Mouse (Mus musculus) limb, embryonic 10.5 days (tissue): ENCODE measurements around the gene Dap. TPM values are rescaled to one million over a fixed set of nuclear protein-coding genes. Genes with fewer than 3 reads are reported as not detected.

ENCODE experiments used
- DNase-seq: peaks from one replicate; pipeline ENCODE4 v3.0.0-alpha.2; 2017; ENCODE audit warnings: low spot score
- H3K27ac ChIP-seq: fragments of 300-500 bp; sonication (generic); 2 replicates; pipeline ENCODE4 v1.5.1; 2016; ENCODE audit warnings: mild to moderate bottlenecking
- H3K27me3 ChIP-seq: fragments of 300-500 bp; sonication (generic); 2 replicates; pipeline ENCODE4 v1.6.1; 2016; ENCODE audit warnings: low read depth, mild to moderate bottlenecking; ENCODE audit not compliant: poor library complexity, severe bottlenecking
- H3K36me3 ChIP-seq: fragments of 300-500 bp; sonication (generic); 2 replicates; pipeline ENCODE4 v1.6.1; 2016; ENCODE audit warnings: mild to moderate bottlenecking, moderate library complexity
- H3K4me1 ChIP-seq: fragments of 300-500 bp; sonication (generic); 2 replicates; pipeline ENCODE4 v1.6.1; 2016
- H3K4me3 ChIP-seq: fragments of 300-500 bp; sonication (generic); 2 replicates; pipeline ENCODE4 v1.5.1; 2016; ENCODE audit warnings: mild to moderate bottlenecking, moderate library complexity
- H3K9me3 ChIP-seq: fragments of 300-500 bp; sonication (generic); replicated peaks from 2 replicates; pipeline ENCODE4 v1.6.1; 2016; ENCODE audit warnings: mild to moderate bottlenecking
- WGBS: fragments of 180-500 bp; shearing (Covaris S2); methylation state at CpG from one replicate; pipeline ENCODE4 v1.1.7; 2016; 5-methylcytosine and 5-hydroxymethylcytosine counted together
- polyA plus RNA-seq: library from polyadenylated mRNA; unstranded; fragments of >200 nt; fragmentation: Nextera tagmentation; extraction: Ambion mirVana; gene quantifications from 2 replicates; pipeline ENCODE4 v1.2.1, GENCODE M21; 2016

Dap gene
- polyA plus RNA-seq, 1 experiment from 2014 or later, result 42.8 TPM

- Histone ChIP-seq H3K36me3 (no peaks in the 10 kb centered on the region), H3K4me1 (peaks cover 13% of the 10 kb centered on the region), H3K9me3 (no peaks in the 10 kb centered on the region), H3K27ac (no peak overlapping the region), H3K27me3 (no peaks in the 10 kb centered on the region), H3K4me3 (no peak overlapping the region)
- no peak for DNase-seq
- WGBS, result 81% methylated on average over 6 of the region's 6 CpGs
These were observed 55.5 kb downstream of the Dap start for GRCm38 (mm10) chr15:31279577-31280004.

GRCm38 (mm10) chr15:31280059-31280458 lies 55.9 kb downstream of the Dap start:
- H3K4me1 ChIP-seq, result peaks cover 13% of the 10 kb centered on the region
- DNase-seq, result no peak
- H3K36me3 ChIP-seq, result no peaks in the 10 kb centered on the region
- no peak overlapping the region for H3K4me3 ChIP-seq
- WGBS, result 87% methylated on average over 5 of the region's 5 CpGs
- H3K27me3 ChIP-seq, result no peaks in the 10 kb centered on the region
- H3K27ac ChIP-seq, result no peak overlapping the region
- H3K9me3 ChIP-seq, result no peaks in the 10 kb centered on the region

GRCm38 (mm10) chr15:31280683-31281082 lies 56.6 kb downstream of the Dap start:
- no peaks in the 10 kb centered on the region for H3K27me3 ChIP-seq
- no peak overlapping the region for H3K4me3 ChIP-seq
- 84% methylated on average over 2 of the region's 2 CpGs for WGBS
- H3K4me1 ChIP-seq, result peaks cover 13% of the 10 kb centered on the region
- H3K9me3 ChIP-seq, result no peaks in the 10 kb centered on the region
- H3K36me3 ChIP-seq, result no peaks in the 10 kb centered on the region
- no peak for DNase-seq
- H3K27ac ChIP-seq, result no peak overlapping the region

- H3K36me3 ChIP-seq, result no peaks in the 10 kb centered on the region
- H3K4me3 ChIP-seq, result no peak overlapping the region
- no peaks in the 10 kb centered on the region for H3K27me3 ChIP-seq
- peaks cover 13% of the 10 kb centered on the region for H3K4me1 ChIP-seq
- DNase-seq, result no peak
- no peak overlapping the region for H3K27ac ChIP-seq
- no peaks in the 10 kb centered on the region for H3K9me3 ChIP-seq
- 78% methylated on average over 13 of the region's 13 CpGs for WGBS
These were observed 57.7 kb downstream of the Dap start for GRCm38 (mm10) chr15:31281830-31282229.

GRCm38 (mm10) chr15:31282353-31282752 lies 58.2 kb downstream of the Dap start:
- Histone ChIP-seq H3K27ac (no peak overlapping the region), H3K9me3 (no peaks in the 10 kb centered on the region), H3K27me3 (no peaks in the 10 kb centered on the region), H3K4me1 (peaks cover 13% of the 10 kb centered on the region), H3K36me3 (no peaks in the 10 kb centered on the region), H3K4me3 (no peak overlapping the region)
- 83% methylated on average over 3 of the region's 3 CpGs for WGBS
- no peak for DNase-seq

- Histone ChIP-seq H3K4me1 (peaks cover 10% of the 10 kb centered on the region), H3K4me3 (no peak overlapping the region), H3K27ac (no peak overlapping the region), H3K27me3 (no peaks in the 10 kb centered on the region), H3K9me3 (no peaks in the 10 kb centered on the region), H3K36me3 (no peaks in the 10 kb centered on the region)
- WGBS, result 69% methylated on average over 5 of the region's 5 CpGs
- DNase-seq, result no peak
These were observed 60.0 kb downstream of the Dap start for GRCm38 (mm10) chr15:31284142-31284541.

- Histone ChIP-seq H3K27ac (no peak overlapping the region), H3K36me3 (no peaks in the 10 kb centered on the region), H3K9me3 (no peaks in the 10 kb centered on the region), H3K27me3 (no peaks in the 10 kb centered on the region), H3K4me3 (no peak overlapping the region), H3K4me1 (peaks cover under 1% of the 10 kb centered on the region; the same call in 1 of the 2 replicates)
- WGBS, result 77% methylated on average over 17 of the region's 17 CpGs
- no peak for DNase-seq
These were observed 61.0 kb downstream of the Dap start for GRCm38 (mm10) chr15:31284922-31285631.

GRCm38 (mm10) chr15:31285695-31286094 lies 61.6 kb downstream of the Dap start:
- Histone ChIP-seq H3K27ac (no peak overlapping the region), H3K27me3 (no peaks in the 10 kb centered on the region), H3K4me3 (no peak overlapping the region), H3K9me3 (no peaks in the 10 kb centered on the region), H3K36me3 (no peaks in the 10 kb centered on the region), H3K4me1 (no peaks in the 10 kb centered on the region)
- DNase-seq, result no peak
- WGBS, result 84% methylated on average over 3 of the region's 3 CpGs

GRCm38 (mm10) chr15:31292627-31293026 lies 68.5 kb downstream of the Dap start:
- Histone ChIP-seq H3K27ac (peak overlapping the region; percentile 10; the same call in 1 of the 2 replicates), H3K4me3 (no peak overlapping the region), H3K9me3 (no peaks in the 10 kb centered on the region), H3K4me1 (peaks cover 29% of the 10 kb centered on the region), H3K27me3 (peaks cover 35% of the 10 kb centered on the region), H3K36me3 (no peaks in the 10 kb centered on the region)
- no peak for DNase-seq
- WGBS, result 20% methylated on average over 3 of the region's 3 CpGs

GRCm38 (mm10) chr15:31294311-31294710 lies 70.2 kb downstream of the Dap start:
- no peak overlapping the region for H3K27ac ChIP-seq
- WGBS, result 13% methylated on average over 2 of the region's 2 CpGs
- DNase-seq, result no peak
- no peaks in the 10 kb centered on the region for H3K9me3 ChIP-seq
- no peaks in the 10 kb centered on the region for H3K36me3 ChIP-seq
- H3K4me1 ChIP-seq, result peaks cover 32% of the 10 kb centered on the region
- H3K4me3 ChIP-seq, result no peak overlapping the region
- peaks cover 51% of the 10 kb centered on the region for H3K27me3 ChIP-seq

GRCm38 (mm10) chr15:31296882-31297776 lies 73.0 kb downstream of the Dap start:
- Histone ChIP-seq H3K36me3 (no peaks in the 10 kb centered on the region), H3K4me3 (peak overlapping the region; percentile 39), H3K9me3 (no peaks in the 10 kb centered on the region), H3K27me3 (peaks cover 56% of the 10 kb centered on the region), H3K4me1 (peaks cover 43% of the 10 kb centered on the region), H3K27ac (no peak overlapping the region)
- peak; percentile 49 for DNase-seq
- WGBS, result 7% methylated on average over 40 of the region's 40 CpGs

GRCm38 (mm10) chr15:31297777-31298137 lies 73.6 kb downstream of the Dap start:
- Histone ChIP-seq H3K4me1 (peaks cover 38% of the 10 kb centered on the region), H3K4me3 (peak overlapping the region; percentile 39), H3K36me3 (no peaks in the 10 kb centered on the region), H3K9me3 (no peaks in the 10 kb centered on the region), H3K27me3 (peaks cover 56% of the 10 kb centered on the region), H3K27ac (no peak overlapping the region)
- DNase-seq, result no peak
- 24% methylated on average over 13 of the region's 13 CpGs for WGBS

GRCm38 (mm10) chr15:31299258-31299917 lies 75.3 kb downstream of the Dap start:
- Histone ChIP-seq H3K36me3 (no peaks in the 10 kb centered on the region), H3K27ac (no peak overlapping the region), H3K9me3 (no peaks in the 10 kb centered on the region), H3K4me3 (no peak overlapping the region), H3K4me1 (peaks cover 27% of the 10 kb centered on the region), H3K27me3 (peaks cover 53% of the 10 kb centered on the region)
- 64% methylated on average over 6 of the region's 6 CpGs for WGBS
- no peak for DNase-seq
